In genomic region chr6:33732214-33732613, GRCm38 (mm10) we compare ENCODE assay signal across 24 mouse cellular contexts.
"Had no signal": no experiment of that assay in that cellular context is flagged by ENCODE, and none has a peak within 500 bp of the region (broad histone marks: within the 10 kb centered on the region; RNA-seq: fewer than 3 reads in every experiment).

No protein-coding gene starts in this region.

- H3K9me3 ChIP-seq: heart, embryonic 13.5 days; heart, embryonic 15.5 days; hindbrain, embryonic 13.5 days; hindbrain, embryonic 15.5 days; kidney, embryonic 15.5 days; limb, embryonic 12.5 days had no signal

- H3K4me1 ChIP-seq: heart, embryonic 13.5 days; heart, embryonic 15.5 days had no signal

- H3K9ac ChIP-seq: heart, embryonic 13.5 days; heart, embryonic 15.5 days; hindbrain, embryonic 13.5 days; hindbrain, embryonic 15.5 days; kidney, embryonic 15.5 days; limb, embryonic 12.5 days had no signal

- ATAC-seq: hindbrain, postnatal 0 days; intestine, embryonic 16.5 days had no signal

- H3K27ac ChIP-seq: heart, adult 2 months; heart, embryonic 13.5 days; heart, embryonic 15.5 days; hindbrain, embryonic 15.5 days; hindbrain, postnatal 0 days; kidney, embryonic 15.5 days; kidney, postnatal 0 days; left cerebral cortex, adult 2 months; limb, embryonic 12.5 days had no signal

- H3K4me3 ChIP-seq: heart, adult 2 months; heart, embryonic 13.5 days; heart, embryonic 15.5 days; hindbrain, embryonic 13.5 days; hindbrain, embryonic 15.5 days; kidney, embryonic 15.5 days; left cerebral cortex, adult 2 months; limb, embryonic 12.5 days had no signal

- H3K27me3 ChIP-seq: heart, embryonic 13.5 days; heart, embryonic 15.5 days; hindbrain, embryonic 13.5 days; hindbrain, embryonic 15.5 days; kidney, embryonic 15.5 days; limb, embryonic 12.5 days had no signal

- H3K4me2 ChIP-seq: heart, embryonic 11.5 days; heart, embryonic 13.5 days; heart, embryonic 15.5 days; hindbrain, embryonic 13.5 days; hindbrain, embryonic 15.5 days; kidney, embryonic 15.5 days; limb, embryonic 12.5 days; liver, embryonic 11.5 days had no signal

- H3K36me3 ChIP-seq: heart, embryonic 13.5 days; heart, embryonic 15.5 days; hindbrain, embryonic 13.5 days; hindbrain, embryonic 15.5 days; kidney, embryonic 15.5 days; limb, embryonic 12.5 days had no signal

- DNase-seq: gastrocnemius, postnatal 14 days; gastrocnemius, postnatal 36 days; heart, adult 11 months; heart, adult 2 months; heart, postnatal 14 days; heart, postnatal 36 days; kidney, adult 11 months; kidney, adult 2 months; kidney, adult 9 months; kidney, postnatal 14 days; kidney, postnatal 36 days; liver had no signal
